Mouse (Mus musculus): ENCODE measurements around the gene 4930402H24Rik. TPM values are rescaled to one million over a fixed set of nuclear protein-coding genes. Genes with fewer than 3 reads are reported as not detected.
"Not testable (repeated sequence)": the region's sequence is repeated elsewhere in the genome, so short reads cannot be mapped to it uniquely, and the experiment has no call there.

4930402H24Rik gene
- total RNA-seq, 2 experiments from 2014 or later: 5.1 to 7.6 TPM

- DNase-seq: no peak
These were observed 53.2 kb downstream of the 4930402H24Rik start for GRCm38 (mm10) chr2:130852964-130853363.

GRCm38 (mm10) chr2:130851363-130852246 is 54.6 kb downstream of the 4930402H24Rik start:
- DNase-seq: no peak

GRCm38 (mm10) chr2:130849688-130850087 is 56.5 kb downstream of the 4930402H24Rik start:
- no peak for DNase-seq

DNA sequence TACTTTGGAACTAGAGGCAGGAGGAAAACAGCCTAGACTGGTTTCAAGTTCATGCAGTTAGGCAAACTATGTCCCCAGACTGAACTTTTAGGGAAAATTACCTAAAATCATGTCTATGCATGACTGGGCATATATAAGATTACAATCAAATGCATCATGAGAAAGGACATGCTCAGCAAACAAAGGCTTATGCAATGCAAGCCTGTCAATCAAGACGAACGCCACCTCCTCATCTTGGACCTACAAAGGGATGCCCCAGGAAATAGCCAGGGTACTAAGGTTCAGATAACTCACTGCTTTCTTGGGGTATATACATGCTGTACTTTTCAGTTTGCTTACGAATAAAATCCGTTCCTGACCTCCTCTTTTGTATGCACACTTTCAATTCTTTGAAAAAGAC is 57.9 kb downstream of the 4930402H24Rik start:
- no peak for DNase-seq

- DNase-seq: no peak
These were observed 62.6 kb downstream of the 4930402H24Rik start for GRCm38 (mm10) chr2:130843623-130844022.

GRCm38 (mm10) chr2:130840846-130841245 is 65.4 kb downstream of the 4930402H24Rik start:
- no peak for DNase-seq

- DNase-seq: peak; percentile 75
These were observed 66.1 kb downstream of the 4930402H24Rik start for GRCm38 (mm10) chr2:130839874-130840661.

- no peak for DNase-seq
These were observed 66.7 kb downstream of the 4930402H24Rik start for GRCm38 (mm10) chr2:130839528-130839873.

GRCm38 (mm10) chr2:130839084-130839483 is 67.1 kb downstream of the 4930402H24Rik start:
- DNase-seq: no peak

- no peak for DNase-seq
These were observed 68.1 kb downstream of the 4930402H24Rik start for GRCm38 (mm10) chr2:130838131-130838530.

GRCm38 (mm10) chr2:130833699-130834098 is 72.5 kb downstream of the 4930402H24Rik start:
- no peak for DNase-seq

- DNase-seq: no peak
These were observed 73.6 kb downstream of the 4930402H24Rik start for GRCm38 (mm10) chr2:130832582-130832981.

DNA sequence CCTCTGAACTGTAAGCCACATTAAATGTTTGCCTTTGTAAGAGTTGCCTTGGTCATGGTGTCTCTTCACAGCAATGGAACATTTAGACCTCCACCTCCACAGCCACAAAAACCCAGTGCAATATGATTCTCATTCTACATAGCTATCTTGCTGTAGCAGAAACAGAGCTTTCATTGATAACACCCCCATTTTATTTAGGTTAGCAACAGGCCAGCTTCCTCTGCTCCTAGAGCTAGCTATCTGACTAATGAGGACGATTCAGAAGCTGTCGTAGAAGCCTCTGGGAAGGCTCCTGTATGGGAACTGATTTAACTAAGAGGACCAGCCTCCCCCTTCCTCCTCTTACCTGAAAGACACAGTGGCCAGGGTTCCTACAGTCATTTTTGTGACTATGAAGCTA is 74.2 kb downstream of the 4930402H24Rik start:
- no peak for DNase-seq

DNA sequence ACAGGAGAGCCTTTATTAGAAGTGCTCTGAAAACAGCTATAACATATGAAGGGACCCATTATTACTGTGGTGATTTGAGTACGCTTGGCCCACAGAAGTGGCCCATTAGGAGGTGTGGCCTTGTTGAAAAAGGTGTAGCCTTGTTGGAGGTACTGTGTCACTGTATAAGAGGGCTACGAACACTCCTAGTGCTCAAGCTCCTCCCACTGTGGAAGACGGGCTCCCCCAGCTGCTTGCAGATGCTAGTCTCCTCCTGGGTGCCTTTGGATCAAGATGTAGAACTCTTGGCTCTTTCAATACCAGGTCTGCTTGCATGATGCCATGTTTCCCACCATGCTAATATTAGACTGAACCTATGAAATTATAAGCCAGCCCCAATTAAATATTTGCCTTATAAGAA is 76.0 kb downstream of the 4930402H24Rik start:
- DNase-seq: no peak

GRCm38 (mm10) chr2:130829496-130829895 is 76.7 kb downstream of the 4930402H24Rik start:
- DNase-seq: no peak

DNA sequence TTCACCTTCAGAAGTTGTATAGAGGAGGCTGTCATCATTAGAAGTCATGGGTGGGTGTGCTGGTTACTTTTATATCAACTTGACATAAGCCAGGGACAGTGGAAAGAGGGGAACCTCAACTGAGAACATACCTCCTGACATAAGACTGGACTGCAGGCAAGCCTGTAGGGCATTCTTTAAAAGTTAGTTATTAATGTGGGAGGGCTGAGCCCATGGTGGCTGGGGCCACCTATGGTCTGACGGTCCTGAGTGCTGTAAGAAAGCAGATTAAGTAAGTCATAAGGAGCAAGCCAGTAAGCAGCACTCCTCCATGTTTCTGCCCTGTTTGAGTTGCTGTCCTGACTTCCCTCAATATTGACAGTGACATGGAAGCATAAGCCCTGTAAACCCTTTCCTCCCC is 77.5 kb downstream of the 4930402H24Rik start:
- no peak for DNase-seq

DNA sequence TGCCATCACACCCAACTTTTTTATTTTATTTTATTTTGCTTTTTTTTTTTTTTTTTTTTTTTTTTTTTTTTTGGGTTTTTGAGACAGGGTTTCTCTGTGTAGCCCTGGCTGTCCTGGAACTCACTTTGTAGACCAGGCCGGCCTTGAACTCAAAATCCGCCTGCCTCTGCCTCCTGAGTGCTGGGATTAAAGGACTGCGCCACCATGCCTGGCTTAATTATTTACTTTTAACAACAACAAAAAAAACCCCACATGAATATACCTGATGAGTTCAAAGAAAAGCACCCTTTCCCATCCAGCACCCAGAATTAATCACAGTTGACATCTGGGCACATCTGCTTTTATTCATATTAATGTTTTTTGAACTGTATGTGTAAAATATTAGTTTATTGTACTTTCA is 78.1 kb downstream of the 4930402H24Rik start:
- DNase-seq: not testable (repeated sequence)

DNA sequence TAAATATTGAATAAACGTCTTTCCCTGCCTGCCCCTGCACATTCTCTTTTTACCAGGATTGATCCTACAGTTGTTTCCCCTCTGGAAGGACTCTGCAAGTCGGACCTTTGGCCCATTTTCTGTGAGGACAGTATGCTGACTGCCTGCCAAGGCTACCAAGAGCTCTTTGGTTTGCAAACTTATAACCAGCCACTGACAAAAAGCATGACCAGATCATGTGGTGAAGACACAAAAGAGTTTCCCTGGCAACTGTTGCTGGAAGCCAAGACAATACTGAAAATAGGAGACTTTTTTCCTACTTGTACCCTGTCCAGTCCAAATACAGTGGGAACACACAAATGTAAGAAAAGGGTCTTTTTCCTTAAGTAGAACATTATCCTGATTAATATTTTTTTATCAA is 78.8 kb downstream of the 4930402H24Rik start:
- DNase-seq: peak; percentile 21

DNA sequence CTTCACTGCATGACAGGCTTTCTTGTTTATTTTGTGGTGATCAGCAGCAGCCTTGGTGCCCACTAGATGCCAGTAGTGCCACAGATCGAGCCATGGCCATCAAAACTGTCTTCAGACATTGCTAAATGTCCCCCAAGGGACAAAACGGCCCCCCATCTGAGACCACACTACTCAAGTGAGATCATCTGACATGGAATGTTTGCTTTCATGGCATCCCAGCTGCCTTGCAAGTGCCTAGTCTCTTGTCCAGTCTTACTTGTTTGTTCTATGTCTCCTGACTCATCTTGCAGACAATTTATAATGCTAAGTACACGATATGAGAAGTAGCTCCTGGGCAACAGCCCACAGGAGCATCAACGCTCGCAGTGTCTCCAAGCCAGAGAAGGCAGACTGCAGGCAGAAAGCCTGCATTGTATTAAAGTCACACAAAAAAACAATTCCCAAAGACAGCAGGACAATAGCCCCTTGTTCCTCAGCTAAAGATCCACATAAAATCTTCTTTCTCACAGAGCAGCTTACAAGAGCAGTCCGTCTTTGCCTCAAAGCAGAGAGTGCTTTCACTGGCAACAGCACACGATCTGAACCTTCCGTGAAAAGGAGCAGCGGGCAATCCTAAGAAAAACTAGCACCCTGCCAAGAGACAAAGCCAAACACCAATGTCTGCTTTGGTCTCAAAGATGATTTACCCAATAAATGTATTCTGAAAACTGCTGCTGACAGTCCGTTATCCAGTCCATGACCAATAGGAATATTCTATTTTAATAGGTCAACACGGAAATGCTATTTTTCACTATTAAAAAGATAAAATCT is 87.2 kb downstream of the 4930402H24Rik start:
- no peak for DNase-seq

DNA sequence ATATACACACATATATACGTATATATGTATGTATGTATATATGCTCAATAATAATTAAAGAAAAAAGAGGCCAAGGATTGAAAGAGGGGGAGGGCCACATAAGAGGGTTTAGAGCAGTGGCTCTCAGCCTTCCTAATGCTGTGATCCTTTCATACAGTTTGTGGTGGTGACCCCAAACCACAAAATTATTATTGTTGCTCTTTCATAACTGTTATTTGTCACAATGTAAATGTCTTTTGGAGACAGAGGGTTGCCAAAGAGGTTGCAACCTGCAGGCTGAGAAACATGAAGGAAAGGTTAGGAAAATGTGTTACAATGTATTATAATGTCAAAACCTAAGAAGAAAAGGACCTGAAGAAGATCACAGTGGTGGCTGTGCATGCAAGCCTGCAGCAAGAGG is 88.3 kb downstream of the 4930402H24Rik start:
- DNase-seq: no peak

DNA sequence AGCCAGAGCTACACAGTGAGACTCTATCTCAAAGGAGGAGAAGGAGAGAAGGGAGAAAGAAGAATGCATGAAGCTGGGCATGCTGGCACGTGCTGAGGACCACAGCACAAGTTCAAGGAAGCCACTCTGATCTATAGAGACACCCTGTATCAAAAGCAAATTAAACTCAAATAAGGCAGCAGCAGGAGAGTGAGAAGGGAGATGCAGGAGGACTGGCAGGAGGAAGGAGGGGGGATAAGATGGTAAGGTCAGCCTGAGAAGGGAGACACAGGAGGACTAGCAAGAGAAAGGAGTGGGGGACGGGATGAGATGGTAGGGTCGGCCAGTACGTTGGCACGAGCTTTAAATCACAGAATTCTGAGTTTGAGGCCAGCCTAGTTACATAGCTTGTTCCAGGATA is 90.0 kb downstream of the 4930402H24Rik start:
- DNase-seq: no peak

DNA sequence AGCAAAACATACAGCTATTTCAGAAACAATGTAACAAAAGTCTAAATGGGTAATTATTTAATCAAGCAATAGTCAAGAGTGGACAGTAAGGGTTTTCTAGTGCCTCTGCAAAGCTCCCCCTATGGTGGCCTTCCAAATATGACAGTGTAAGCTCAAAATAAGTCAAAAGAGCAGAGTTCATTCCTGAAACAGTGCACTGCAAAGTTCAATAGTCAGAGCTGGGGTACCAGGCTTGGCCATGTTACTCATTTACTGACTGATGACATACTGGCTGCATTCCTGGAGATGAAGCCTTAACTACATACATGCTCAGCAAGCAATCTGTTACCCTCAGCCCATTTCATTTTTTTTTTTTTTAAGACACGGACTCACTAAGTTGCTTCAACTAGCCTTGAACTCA is 91.7 kb downstream of the 4930402H24Rik start:
- no peak for DNase-seq
